Comparison of ENCODE assay signal across 8 mouse cellular contexts in genomic region chr15:85610618-85611218, GRCm38 (mm10). TPM values are rescaled to one million over a fixed set of nuclear protein-coding genes. Genes with fewer than 3 reads are reported as not detected.
DNase-seq lines count a peak whose midpoint lies in the region; ATAC-seq and TF ChIP-seq lines count a peak whose summit lies in the region.

No protein-coding gene starts in this region.

- DNase-seq in ZHBTc4 (ENCODE audit: low read depth, low spot score), result peak; percentile 88
- peak; percentile 51 to 84 for DNase-seq in cerebellum, postnatal 4 days (ENCODE audit: low spot score in 2 of 2)
- DNase-seq in gastrocnemius, adult 2 months, result peak; percentile 91
- peak; percentile 92 for DNase-seq in hindbrain, postnatal 0 days (ENCODE audit: low spot score)
- peak; percentile 76 to 82 for DNase-seq in left cerebral cortex, adult 9 months (ENCODE audit: low spot score in 2 of 2)
- DNase-seq in midbrain, embryonic 10.5 days (ENCODE audit: low spot score), result peak; percentile 63
- DNase-seq in right cerebral cortex, postnatal 36 days (ENCODE audit: low spot score in 2 of 2), result peak; percentile 74 to 79
- peak; percentile 89 to 91 for DNase-seq in urinary bladder, postnatal 4 days (ENCODE audit: low spot score in 2 of 2)

- intact Hi-C loops in gastrocnemius, adult 2 months (cut with DNase I), result loop anchor here (1.0 to 5.0 kb wide), 3 partner anchors 62 to 257 kb away; no protein-coding TSS in a partner anchor

- no peak overlapping the region for H3K9ac ChIP-seq in hindbrain, postnatal 0 days (replicated peaks; ENCODE audit: low read length)

- H3K36me3 ChIP-seq in hindbrain, postnatal 0 days (ENCODE audit: insufficient read depth, low read length), result no peaks in the 10 kb centered on the region
- H3K36me3 ChIP-seq in midbrain, embryonic 10.5 days, result no peaks in the 10 kb centered on the region

- peak overlapping the region; percentile 47 for H3K4me3 ChIP-seq in gastrocnemius, adult 2 months
- no peak overlapping the region for H3K4me3 ChIP-seq in hindbrain, postnatal 0 days (ENCODE audit: low read length)
- H3K4me3 ChIP-seq in midbrain, embryonic 10.5 days, result no peak overlapping the region

- H3K4me2 ChIP-seq in hindbrain, postnatal 0 days (ENCODE audit: low read depth, low read length), result no peak overlapping the region

- peak; percentile 84 for ATAC-seq in hindbrain, postnatal 0 days

- WGBS in hindbrain, postnatal 0 days, result 21% methylated on average over 8 of the region's 8 CpGs
- WGBS in midbrain, embryonic 10.5 days, result 74% methylated on average over 8 of the region's 8 CpGs

- peak; percentile 96 for TF ChIP-seq CTCF in gastrocnemius, adult 2 months (IDR thresholded peaks at IDR 0.05)
- TF ChIP-seq CTCF in hindbrain, postnatal 0 days (IDR thresholded peaks at IDR 0.05; ENCODE audit: low read depth), result peak; percentile 100

- peaks cover 28% of the 10 kb centered on the region for H3K4me1 ChIP-seq in hindbrain, postnatal 0 days (ENCODE audit: insufficient read depth, low read length)
- H3K4me1 ChIP-seq in midbrain, embryonic 10.5 days, result peaks cover 12% of the 10 kb centered on the region

- no peaks in the 10 kb centered on the region for H3K27me3 ChIP-seq in hindbrain, postnatal 0 days (ENCODE audit: insufficient read depth, low read length)
- peaks cover 58% of the 10 kb centered on the region for H3K27me3 ChIP-seq in midbrain, embryonic 10.5 days (ENCODE audit: low read depth, poor library complexity, severe bottlenecking)

- H3K9me3 ChIP-seq in hindbrain, postnatal 0 days (ENCODE audit: low read length), result no peaks in the 10 kb centered on the region
- H3K9me3 ChIP-seq in midbrain, embryonic 10.5 days (replicated peaks), result peaks cover 3% of the 10 kb centered on the region

- peak overlapping the region; percentile 92 for H3K27ac ChIP-seq in gastrocnemius, adult 2 months
- peak overlapping the region; percentile 88 for H3K27ac ChIP-seq in hindbrain, postnatal 0 days
- H3K27ac ChIP-seq in midbrain, embryonic 10.5 days (replicated peaks), result no peak overlapping the region

RNA-seq across cellular contexts. Expression of gene Wnt7b, which starts 28.4 kb away (rescaled TPM):
- not detected for total RNA-seq in gastrocnemius, adult 2 months (2021)
- 56.6 and 63.1 TPM in 2 replicates for total RNA-seq in hindbrain, postnatal 0 days (2014; rRNA removed)
- polyA plus RNA-seq in hindbrain, postnatal 0 days (2015; fragmentation: Nextera tagmentation; extraction: Ambion mirVana), result 26.0 and 27.2 TPM in 2 replicates
- 54.8 and 56.5 TPM in 2 replicates for polyA plus RNA-seq in midbrain, embryonic 10.5 days (2016; fragmentation: Nextera tagmentation; extraction: Ambion mirVana)

Comparison
In these comparisons a context has a peak if more than half of its experiments do, and no peak if none do; other contexts are left out.
1. RNA of gene Wnt7b, which starts 28.4 kb away (total RNA-seq): 56.6 to 63.1 TPM in hindbrain, postnatal 0 days; not detected in gastrocnemius, adult 2 months; every median in the first group is over 10 times any median in the second.
2. Peak in every context shown above with its lines, with median percentiles within 50 percentile points of each other: DNase-seq.